Mouse (Mus musculus) urinary bladder, adult 2 months (tissue): ENCODE data around the gene Ppp1r10. TPM values are rescaled to one million over a fixed set of nuclear protein-coding genes. Genes with fewer than 3 reads are reported as not detected.
"Not testable (repeated sequence)": the region's sequence is repeated elsewhere in the genome, so short reads cannot be mapped to it uniquely, and the experiment has no call there.

Source experiments
- DNase-seq: peaks from one replicate; pipeline ENCODE4 v3.0.0; 2022; ENCODE audit warnings: low spot score
- polyA plus RNA-seq: library from polyadenylated mRNA; depleted of rRNA; stranded (reverse); fragments of >200 nt; gene quantifications from 2 replicates; pipeline ENCODE4 v1.2.3, GENCODE M21; 2012

Gene Ppp1r10
- polyA plus RNA-seq, 1 experiment: 26.0 TPM

DNA sequence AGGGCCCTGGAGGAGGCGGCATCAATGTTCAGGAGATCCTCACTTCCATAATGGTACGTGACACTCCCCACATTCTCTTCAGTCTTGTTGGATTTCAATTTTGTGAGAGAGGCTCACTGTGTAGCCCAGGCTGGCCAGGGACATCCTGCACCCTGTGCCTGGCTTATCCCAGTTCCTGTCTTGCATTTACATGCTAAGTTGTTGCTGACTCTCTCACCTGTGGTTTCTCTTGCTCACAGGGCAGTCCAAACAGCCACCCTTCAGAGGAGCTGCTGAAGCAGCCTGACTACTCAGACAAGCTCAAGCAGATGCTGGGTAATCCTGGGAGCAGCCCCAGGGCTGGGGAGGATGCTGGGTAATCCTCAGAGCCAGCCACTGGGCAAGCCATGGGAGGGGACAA, 13.3 kb downstream of the Ppp1r10 start:
- peak; percentile 13 for DNase-seq

DNA sequence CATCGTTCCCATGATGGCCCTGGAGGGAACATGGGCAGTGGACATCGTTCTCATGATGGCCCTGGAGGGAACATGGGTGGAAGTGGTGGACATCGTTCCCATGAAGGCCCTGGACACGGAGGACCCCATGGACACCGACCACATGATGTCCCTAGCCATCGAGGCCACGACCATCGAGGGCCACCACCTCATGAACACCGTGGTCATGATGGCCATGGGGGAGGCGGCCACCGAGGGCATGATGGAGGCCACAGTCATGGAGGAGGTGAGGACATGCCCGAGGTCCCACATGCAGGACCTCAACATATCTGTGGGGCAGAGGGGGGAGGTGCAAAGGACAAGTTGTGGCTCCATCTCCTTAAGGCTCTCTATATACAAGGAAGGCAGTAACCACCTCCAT, 14.4 kb downstream of the Ppp1r10 start:
- DNase-seq: peak; percentile 19

DNA sequence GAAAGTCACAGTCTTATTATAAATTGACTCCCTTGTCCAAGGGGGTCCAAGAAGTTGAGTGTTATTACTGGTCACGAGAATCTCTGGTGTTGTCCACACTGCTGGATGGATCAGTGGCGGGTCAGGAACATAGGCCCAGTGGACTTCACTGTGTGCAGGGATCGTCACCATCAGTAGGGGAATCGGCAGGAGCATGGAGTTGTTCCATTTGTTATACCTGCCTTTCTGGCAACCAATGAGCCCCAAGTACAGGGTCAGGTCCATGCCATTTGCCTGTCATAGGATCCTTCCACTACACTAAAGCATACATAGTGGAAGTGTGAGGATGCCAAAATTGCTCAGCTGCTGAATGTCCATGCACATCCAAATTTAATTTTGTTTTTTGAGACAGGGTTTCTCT, 16.4 kb downstream of the Ppp1r10 start:
- peak; percentile 11 for DNase-seq

DNA sequence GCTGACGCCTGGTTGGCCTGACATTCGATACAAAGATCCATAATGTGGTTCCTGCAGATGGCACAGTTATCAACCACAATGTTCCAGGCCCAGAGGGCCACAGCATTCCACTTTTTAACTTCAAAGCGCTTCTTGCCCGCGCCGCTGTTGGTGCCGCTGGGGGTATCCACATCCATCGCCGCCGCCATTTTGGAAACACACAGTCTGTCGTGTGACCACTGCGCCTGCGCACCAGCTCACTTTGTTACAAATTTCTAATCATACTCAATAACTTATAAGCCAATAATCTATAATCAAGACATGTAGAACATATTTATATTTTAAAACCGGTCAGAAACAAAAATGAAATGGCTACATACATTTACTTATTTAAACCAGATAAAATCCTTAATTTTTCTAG, 19.5 kb downstream of the Ppp1r10 start:
- peak; percentile 13 for DNase-seq

DNA sequence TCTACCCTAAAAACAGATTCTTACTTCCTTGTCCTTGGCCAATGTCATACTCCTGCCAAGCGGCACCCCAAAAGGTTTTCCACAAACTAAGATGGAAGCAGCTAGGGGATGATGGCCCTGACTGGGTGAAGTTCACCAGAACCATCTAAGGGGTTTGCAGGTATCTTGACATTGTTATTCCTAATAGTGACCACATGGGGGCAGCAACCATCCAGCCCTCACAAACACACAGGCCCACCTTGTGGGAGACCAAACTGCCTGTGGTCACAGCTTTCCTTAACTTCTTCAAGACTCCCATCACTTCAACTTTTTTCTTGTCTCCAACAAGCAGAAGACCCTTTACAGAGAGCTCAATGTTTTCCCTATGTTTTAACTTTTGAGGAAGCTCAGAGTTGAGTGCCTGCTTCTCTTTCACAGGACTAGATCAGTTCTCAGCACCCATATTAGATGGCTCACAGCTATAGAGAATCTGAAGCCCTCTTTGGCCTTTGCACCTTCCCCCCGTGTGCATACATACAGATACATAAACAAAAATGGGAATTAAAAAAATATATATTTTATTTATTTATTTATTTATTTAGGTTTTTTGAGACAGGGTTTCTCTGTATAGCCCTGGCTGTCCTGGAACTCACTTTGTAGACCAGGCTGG, 21.6 kb downstream of the Ppp1r10 start:
- no peak for DNase-seq

DNA sequence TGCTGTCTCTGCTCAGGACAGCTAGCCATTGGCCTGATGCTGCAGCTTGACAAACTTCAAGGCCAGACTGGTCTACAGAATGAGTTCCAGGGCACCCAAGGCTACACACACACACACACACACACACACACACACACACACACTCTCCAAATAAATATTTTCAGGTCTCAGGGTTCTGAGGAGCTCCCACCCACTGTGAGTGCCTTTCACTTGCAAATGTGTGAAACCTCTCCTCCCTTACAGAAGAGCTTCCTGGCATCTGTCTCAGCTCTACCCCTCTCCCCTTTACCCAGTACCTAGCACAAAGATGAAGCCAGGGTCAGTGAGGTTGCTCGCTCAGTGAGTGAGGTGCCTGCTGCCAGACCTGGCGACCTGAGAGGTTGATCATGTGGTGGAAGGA, 22.9 kb downstream of the Ppp1r10 start:
- DNase-seq: no peak

DNA sequence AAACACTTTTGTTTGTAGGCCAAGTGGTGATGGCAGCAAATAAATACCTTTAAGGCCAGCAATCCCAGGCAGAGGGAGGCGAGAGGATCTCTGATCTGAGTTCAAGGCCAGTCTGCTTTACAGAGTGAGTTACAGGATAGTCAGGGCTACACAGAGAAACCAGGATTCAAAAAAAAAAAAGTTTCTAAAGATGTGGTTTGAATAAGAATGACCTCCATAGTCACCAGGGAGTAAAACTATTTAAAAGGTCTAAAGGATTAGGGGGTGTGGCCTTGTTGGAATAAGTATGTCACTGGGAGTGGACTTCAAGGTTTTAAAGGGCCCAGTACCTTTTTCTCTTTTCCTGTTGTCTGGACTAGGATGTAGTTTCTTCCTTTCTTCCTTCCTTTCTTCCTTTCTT, 23.7 kb downstream of the Ppp1r10 start:
- DNase-seq: no peak

DNA sequence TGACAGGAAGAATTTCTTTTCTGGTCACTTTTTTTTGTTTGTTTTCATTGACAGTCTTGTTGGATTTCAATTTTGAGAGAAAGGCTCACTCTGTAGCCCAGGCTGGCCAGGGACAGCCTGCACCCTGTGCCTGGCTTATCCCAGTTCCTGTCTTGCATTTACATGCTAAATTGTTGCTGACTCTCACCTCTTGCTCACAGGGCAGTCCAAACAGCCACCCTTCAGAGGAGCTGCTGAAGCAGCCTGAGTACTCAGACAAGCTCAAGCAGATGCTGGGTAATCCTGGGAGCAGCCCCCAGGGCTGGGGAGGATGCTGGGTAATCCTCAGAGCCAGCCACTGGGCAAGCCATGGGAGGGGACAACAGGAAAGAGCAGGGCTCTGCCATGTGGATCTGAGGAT, 34.7 kb downstream of the Ppp1r10 start:
- DNase-seq: not testable (repeated sequence)

DNA sequence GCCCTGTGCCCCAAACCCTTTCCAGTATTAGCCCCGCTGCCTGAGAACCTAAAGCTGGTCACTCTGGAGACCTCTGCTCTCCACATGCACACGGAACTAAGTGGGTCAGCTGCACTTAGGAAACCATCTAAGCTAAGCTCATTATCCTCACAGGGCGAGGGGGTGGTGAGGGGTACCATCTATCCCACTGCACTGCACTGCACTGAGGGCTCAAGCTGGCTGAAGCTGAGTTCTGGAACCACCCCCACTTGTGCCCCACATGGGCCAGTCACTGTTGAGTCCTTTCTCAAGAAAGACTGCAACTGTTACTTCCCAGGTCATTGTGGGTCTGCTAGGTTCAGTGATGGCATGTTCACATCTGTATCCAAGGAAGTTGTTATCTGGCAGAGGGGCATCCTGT, 36.3 kb downstream of the Ppp1r10 start:
- DNase-seq: not testable (repeated sequence)

DNA sequence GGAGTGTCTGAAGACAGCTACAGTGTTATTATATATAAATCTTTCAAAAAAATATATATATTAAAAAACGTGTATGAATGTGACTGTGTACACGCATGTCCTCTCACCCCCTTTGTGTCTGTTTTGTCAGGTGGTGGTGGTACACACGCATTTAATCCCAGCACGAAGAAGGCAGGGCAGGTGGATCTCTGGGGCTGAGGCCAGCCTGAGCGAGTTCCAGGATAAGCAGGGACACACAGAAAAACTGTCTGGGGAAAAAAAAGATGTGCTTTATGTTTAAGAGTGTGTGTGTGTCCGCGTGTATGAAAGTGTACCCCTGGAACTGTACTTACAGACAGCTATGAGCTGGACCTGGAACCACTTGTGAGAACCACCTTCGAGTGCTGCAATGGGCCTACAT, 38.4 kb downstream of the Ppp1r10 start:
- DNase-seq: no peak

DNA sequence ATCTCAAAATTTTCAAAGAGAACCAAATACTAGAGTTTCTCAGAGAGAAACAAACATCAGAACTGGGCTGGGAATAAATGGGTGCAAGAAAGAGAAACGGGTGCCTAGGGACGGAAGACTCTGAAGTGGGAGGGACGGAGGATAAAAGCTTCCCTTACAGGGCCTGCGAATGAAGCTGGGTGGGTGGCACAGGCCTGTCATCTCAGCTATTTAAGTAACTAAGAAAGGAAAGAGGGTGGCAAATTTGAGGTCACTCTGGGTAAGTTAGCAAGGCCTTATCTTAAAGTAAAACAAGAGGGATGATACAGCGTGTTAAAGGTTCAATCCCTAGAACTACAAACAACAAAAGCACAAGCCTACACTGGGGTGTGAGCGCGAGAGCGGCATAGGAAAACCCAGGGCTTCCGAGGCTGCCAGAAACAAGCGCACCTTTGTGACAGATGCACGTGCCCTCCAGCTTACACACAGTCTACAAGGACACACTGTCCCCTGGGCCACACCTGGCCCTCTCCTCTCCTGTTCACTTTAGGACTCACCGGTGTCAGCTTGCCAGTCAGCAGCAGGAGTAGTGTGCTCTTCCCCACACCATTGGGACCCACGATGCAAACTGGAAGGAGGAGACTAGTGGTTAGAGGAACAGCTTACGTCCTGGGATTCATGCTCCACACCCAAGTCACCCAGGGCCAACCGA, 42.4 kb downstream of the Ppp1r10 start:
- no peak for DNase-seq

DNA sequence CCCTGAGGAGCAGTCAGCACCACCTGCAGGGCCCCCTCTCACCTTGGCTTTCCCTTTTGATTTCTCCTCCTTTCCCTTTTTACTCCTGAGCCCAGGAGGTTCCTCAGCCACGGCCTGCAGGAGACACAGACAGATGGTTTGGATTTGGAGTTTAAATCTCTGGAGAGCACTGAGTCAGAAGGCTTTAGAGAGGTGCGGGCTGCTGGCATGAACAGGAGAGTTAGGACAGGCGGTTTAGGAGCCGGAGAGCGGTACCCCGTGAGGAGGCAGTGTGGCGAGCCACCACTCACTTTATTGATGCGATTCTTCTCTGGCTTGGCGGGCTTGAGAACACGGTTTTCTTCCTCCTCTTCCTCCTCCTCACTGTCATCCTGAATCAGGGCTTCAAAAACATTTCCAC, 47.0 kb downstream of the Ppp1r10 start:
- no peak for DNase-seq

DNA sequence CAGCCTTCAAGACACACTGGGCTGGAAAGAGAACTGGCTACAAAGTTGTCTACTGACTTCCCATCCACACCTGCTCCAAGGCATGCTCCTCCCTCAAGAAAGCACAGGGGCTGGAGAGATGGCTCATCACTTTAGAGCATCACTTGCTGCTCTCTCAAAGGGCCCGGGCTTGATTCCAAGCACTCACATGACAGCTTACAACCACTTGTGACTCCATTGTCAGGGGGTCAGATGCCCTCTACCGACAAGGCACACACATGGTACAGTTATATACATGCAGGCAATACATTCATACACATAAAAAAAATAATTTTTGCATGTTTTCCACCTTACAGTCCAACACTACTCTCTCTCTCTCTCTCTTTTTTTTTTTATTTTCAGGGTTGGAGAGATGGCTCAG, 51.4 kb downstream of the Ppp1r10 start:
- DNase-seq: no peak

DNA sequence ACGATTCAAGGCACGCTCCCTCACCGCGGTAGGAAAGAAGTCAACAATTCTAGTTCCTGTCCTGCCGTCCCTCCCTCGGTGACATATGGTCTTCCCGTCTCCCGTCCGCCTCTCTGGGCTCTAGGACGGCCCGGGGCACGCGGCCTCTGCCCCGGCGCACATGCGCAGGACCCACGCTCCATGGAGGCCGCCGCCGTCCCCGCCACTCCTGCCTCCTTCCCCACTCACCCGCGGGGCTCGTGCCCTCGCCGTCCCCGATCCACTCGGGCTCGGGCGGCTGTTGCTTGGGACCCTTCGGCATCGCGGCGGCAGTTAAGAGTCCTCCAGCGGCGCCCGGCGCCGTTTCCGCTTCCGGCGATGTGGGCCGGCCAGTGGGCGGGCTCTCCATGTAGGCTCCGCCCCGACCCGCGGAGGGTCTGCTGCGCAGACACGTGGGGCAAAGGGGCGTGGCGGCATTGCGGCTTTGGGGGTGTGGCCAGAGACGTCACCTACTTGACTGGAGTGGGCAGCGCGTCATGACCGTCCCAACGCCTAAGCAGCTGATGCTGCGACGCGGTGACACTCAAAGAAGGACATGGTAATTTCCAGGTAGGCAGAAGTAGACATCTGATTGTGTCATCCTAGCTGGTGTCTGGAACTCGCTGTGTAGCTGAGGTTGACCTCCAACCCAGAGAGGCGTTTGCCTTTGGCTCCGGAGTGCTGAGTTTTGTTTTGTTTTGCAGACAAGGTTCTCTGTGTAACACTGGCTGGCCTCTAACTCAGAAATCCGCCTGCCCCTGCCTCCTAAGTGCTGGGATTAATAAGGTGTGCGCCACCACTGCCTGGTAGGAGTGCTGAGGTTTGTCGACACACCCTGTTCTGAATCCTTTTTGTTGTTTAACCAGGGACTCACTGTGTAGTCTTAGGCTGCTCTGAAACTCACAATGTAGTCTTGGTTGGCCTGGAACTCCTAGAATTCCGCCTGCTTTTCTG, 53.5 kb downstream of the Ppp1r10 start, which contains the start of gene Abcf1:
Gene Abcf1 (minus strand): TSS at position 344 of the 972 bp plus-strand sequence.
- peak; percentile 95 for DNase-seq

DNA sequence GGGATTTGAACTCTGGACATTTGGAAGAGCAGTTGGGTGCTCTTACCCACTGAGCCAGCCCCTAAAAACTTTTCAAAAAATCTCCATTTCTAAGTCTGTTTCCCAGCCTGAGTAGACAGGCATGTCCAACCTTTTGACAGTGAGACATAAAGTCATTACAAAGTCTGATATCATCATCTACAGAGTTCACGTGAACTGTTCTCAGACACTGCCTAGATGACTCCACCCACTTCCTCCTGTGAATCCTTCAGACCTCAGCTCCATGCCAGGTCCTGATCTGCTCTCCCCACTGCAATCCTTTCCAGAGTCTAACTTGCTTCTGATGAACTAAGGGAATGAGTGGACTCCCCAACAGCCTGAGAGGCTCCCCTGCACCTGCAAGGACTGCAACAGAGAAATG, 55.9 kb downstream of the Ppp1r10 start:
- no peak for DNase-seq

DNA sequence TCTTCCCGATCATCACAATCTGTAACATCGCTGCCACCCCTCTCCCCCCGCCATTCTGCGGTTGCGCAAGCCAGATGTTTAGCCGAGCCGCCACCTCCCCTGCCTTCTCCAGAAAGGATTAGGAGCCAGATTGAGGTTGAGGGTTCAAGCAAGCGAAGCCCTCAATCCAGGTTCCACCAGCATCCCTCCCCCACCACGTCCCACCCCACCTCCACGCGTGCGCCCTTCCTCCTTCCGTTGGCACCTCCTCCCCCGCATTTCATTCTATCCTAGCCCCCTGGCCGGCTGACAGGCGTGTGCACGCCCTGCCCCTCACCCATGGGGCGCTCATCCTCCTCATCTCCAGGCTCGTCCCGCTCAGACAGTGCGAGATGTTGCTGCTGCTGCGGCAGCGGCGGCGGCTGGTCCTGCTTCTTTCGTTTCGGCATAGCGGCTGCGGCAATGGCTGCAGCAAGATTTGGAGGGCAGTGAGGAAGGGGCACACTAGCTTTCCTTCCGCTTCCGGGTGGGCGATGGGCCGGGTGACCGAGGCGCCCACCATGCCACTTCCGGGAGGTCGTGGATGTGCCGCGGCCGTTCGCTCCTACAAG, 62.7 kb downstream of the Ppp1r10 start:
- no peak for DNase-seq

DNA sequence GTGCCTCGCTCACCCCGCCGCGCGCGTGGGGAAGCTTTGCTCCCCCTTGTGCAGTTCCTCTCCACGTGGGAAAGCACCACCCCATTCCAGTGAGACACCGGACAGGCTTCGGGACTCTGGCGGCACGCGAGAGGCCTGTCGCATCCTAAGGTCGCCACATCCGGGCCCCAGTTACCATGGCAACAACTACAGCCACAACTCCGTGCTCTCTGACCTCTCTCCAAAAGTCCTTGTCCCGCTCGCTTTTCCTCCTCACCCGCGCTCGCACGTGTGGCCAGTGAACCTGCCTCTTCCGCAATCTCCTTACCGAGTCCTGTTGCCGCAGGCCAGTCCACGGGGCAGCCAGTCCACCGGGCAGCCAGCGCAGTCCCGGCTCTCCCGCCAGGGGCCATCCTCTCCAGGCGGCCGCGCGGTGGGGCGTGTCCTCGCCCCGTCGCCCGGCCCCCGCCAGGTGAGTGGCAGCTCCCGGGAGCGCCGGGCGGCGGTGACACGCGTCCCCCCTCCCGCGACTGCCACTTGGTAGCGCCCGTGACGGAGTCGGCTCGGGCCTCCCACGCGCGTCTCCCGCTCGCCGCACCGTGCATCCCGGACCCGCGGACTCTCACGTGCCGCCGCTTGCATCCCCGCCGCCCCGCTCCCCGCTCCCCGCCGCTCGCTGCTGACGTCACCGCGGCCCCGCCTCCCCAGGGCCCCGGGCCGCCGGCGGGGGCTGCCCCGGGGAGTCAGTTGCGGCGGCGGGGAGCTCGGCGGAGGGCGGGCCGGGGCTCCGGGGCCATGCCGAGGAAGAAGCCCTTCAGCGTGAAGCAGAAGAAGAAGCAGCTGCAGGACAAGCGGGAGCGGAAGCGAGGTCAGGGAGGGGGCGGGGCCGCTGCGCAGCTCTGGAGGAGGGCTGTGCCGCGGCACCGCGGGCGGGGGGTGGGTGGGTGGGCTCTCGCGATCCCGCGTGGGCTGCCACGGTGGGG, 63.4 kb downstream of the Ppp1r10 start, which contains the start of the genes Gnl1 and Prr3:
Gene Gnl1 (plus strand): TSS at position 451 of the 962 bp plus-strand sequence.
Gene Prr3 (minus strand): TSS at position 836 of the 962 bp plus-strand sequence.
- DNase-seq: peak; percentile 93

DNA sequence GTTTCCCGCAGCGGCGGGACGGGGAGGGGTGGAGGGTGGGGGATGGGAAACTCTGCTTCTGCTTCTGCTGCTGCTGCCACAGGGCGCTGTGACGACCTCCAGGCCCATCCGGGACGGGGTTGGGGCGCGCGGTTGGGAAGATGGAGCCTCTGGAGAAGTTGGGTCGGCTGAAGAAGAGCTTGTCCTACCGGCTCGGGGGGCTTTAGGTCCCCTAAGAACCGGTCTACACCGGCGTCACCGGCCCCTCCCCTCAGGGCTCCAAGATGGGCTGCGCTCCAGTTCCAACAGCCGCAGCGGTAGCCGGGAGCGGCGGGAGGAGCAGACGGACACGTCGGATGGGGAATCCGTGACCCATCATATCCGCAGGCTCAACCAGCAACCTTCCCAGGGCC, 64.1 kb downstream of the Ppp1r10 start:
- DNase-seq: peak; percentile 56

DNA sequence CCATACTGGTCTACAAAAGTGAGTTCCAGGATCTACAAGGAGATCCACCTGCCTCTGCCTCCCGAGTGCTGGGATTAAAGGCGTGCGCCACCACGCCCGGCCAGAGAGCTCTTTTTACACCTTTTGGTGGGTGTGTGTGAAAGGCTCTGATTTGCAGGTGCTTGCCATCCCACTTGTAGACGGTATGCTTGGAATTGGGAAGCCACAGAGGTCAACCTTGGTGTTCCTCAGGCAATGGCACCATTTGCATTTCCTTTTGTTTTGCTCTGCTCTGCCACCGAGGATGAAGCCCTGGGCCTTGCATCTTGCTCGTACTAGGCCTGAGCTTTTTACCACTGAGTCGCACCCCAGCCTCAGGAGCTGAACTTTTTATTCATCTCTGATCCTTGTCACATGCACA, 65.5 kb downstream of the Ppp1r10 start:
- DNase-seq: no peak
